Mouse (Mus musculus): ENCODE data around the gene Chrna9. TPM values are rescaled to one million over a fixed set of nuclear protein-coding genes. Genes with fewer than 3 reads are reported as not detected.
"Not testable (repeated sequence)": the region's sequence is repeated elsewhere in the genome, so short reads cannot be mapped to it uniquely, and the experiment has no call there.

The Chrna9 gene
- polyA plus RNA-seq, 1 experiment: 1.4 TPM

GRCm38 (mm10) chr5:65967091-65967490 is 32.4 kb downstream of the Chrna9 start:
- WGBS: 67% methylated on average over 12 of the region's 12 CpGs
- H3K4me1 ChIP-seq (ENCODE audit: control insufficient read depth, insufficient read depth, low read length): no peaks in the 10 kb centered on the region
- TF ChIP-seq CTCF (IDR thresholded peaks at IDR 0.05; ENCODE audit: insufficient read depth, low read length) (no peak), POLR2A (IDR thresholded peaks at IDR 0.05; ENCODE audit: borderline replicate concordance, extremely low read depth, low read depth, low read length) (no peak)
- no peak overlapping the region for H3K4me3 ChIP-seq (replicated peaks; ENCODE audit: extremely low read depth, low read depth, low read length)
- DNase-seq: no peak

- WGBS: 95% methylated on average over 3 of the region's 3 CpGs
- H3K4me3 ChIP-seq (replicated peaks; ENCODE audit: extremely low read depth, low read depth, low read length): no peak overlapping the region
- TF ChIP-seq POLR2A (IDR thresholded peaks at IDR 0.05; ENCODE audit: borderline replicate concordance, extremely low read depth, low read depth, low read length) (no peak), CTCF (IDR thresholded peaks at IDR 0.05; ENCODE audit: insufficient read depth, low read length) (no peak)
- no peaks in the 10 kb centered on the region for H3K4me1 ChIP-seq (ENCODE audit: control insufficient read depth, insufficient read depth, low read length)
- no peak for DNase-seq
These were observed 33.3 kb downstream of the Chrna9 start for GRCm38 (mm10) chr5:65968004-65968403.

- DNase-seq: no peak
- TF ChIP-seq CTCF (IDR thresholded peaks at IDR 0.05; ENCODE audit: insufficient read depth, low read length) (no peak), POLR2A (IDR thresholded peaks at IDR 0.05; ENCODE audit: borderline replicate concordance, extremely low read depth, low read depth, low read length) (no peak)
- Histone ChIP-seq H3K4me3 (replicated peaks; ENCODE audit: extremely low read depth, low read depth, low read length) (no peak overlapping the region), H3K4me1 (ENCODE audit: control insufficient read depth, insufficient read depth, low read length) (no peaks in the 10 kb centered on the region)
- WGBS: 48% methylated on average over 2 of the region's 2 CpGs
These were observed 38.5 kb downstream of the Chrna9 start for GRCm38 (mm10) chr5:65973189-65973588.

GRCm38 (mm10) chr5:65975731-65976130 is 41.0 kb downstream of the Chrna9 start:
- DNase-seq: no peak
- no peaks in the 10 kb centered on the region for H3K4me1 ChIP-seq (ENCODE audit: control insufficient read depth, insufficient read depth, low read length)
- H3K4me3 ChIP-seq (replicated peaks; ENCODE audit: extremely low read depth, low read depth, low read length): no peak overlapping the region
- 91% methylated on average over 13 of the region's 13 CpGs for WGBS
- TF ChIP-seq CTCF (IDR thresholded peaks at IDR 0.05; ENCODE audit: insufficient read depth, low read length): no peak
- TF ChIP-seq POLR2A (IDR thresholded peaks at IDR 0.05; ENCODE audit: borderline replicate concordance, extremely low read depth, low read depth, low read length): no peak

- WGBS: 89% methylated on average over 5 of the region's 5 CpGs
- TF ChIP-seq POLR2A (IDR thresholded peaks at IDR 0.05; ENCODE audit: borderline replicate concordance, extremely low read depth, low read depth, low read length) (no peak), CTCF (IDR thresholded peaks at IDR 0.05; ENCODE audit: insufficient read depth, low read length) (no peak)
- Histone ChIP-seq H3K4me3 (replicated peaks; ENCODE audit: extremely low read depth, low read depth, low read length) (no peak overlapping the region), H3K4me1 (ENCODE audit: control insufficient read depth, insufficient read depth, low read length) (no peaks in the 10 kb centered on the region)
- no peak for DNase-seq
These were observed 51.7 kb downstream of the Chrna9 start for GRCm38 (mm10) chr5:65986426-65986825.

GRCm38 (mm10) chr5:65987004-65987403 is 52.3 kb downstream of the Chrna9 start:
- 78% methylated on average over 3 of the region's 3 CpGs for WGBS

GRCm38 (mm10) chr5:65991191-65991590 is 56.5 kb downstream of the Chrna9 start:
- H3K4me1 ChIP-seq (ENCODE audit: control insufficient read depth, insufficient read depth, low read length): no peaks in the 10 kb centered on the region
- H3K4me3 ChIP-seq (replicated peaks; ENCODE audit: extremely low read depth, low read depth, low read length): no peak overlapping the region
- no peak for DNase-seq
- TF ChIP-seq CTCF (IDR thresholded peaks at IDR 0.05; ENCODE audit: insufficient read depth, low read length) (no peak), POLR2A (IDR thresholded peaks at IDR 0.05; ENCODE audit: borderline replicate concordance, extremely low read depth, low read depth, low read length) (no peak)
- WGBS: 71% methylated on average over 2 of the region's 2 CpGs

More at GRCm38 (mm10) chr5:65987004-65987403, 52.3 kb downstream of the Chrna9 start:
- H3K4me3 ChIP-seq (replicated peaks; ENCODE audit: extremely low read depth, low read depth, low read length); H3K4me1 ChIP-seq (ENCODE audit: control insufficient read depth, insufficient read depth, low read length); DNase-seq: not testable (repeated sequence)

GRCm38 (mm10) chr5:65994643-65995042 is 59.9 kb downstream of the Chrna9 start:
- no peaks in the 10 kb centered on the region for H3K4me1 ChIP-seq (ENCODE audit: control insufficient read depth, insufficient read depth, low read length)
- TF ChIP-seq CTCF (IDR thresholded peaks at IDR 0.05; ENCODE audit: insufficient read depth, low read length) (no peak), POLR2A (IDR thresholded peaks at IDR 0.05; ENCODE audit: borderline replicate concordance, extremely low read depth, low read depth, low read length) (no peak)
- WGBS: 46% methylated on average over 6 of the region's 6 CpGs
- H3K4me3 ChIP-seq (replicated peaks; ENCODE audit: extremely low read depth, low read depth, low read length): no peak overlapping the region
- DNase-seq: no peak

- H3K4me1 ChIP-seq (ENCODE audit: control insufficient read depth, insufficient read depth, low read length): no peaks in the 10 kb centered on the region
- no peak for TF ChIP-seq CTCF (IDR thresholded peaks at IDR 0.05; ENCODE audit: insufficient read depth, low read length)
- H3K4me3 ChIP-seq (replicated peaks; ENCODE audit: extremely low read depth, low read depth, low read length): no peak overlapping the region
- no peak for DNase-seq
These were observed 63.1 kb downstream of the Chrna9 start for GRCm38 (mm10) chr5:65997813-65998212.

GRCm38 (mm10) chr5:65999106-65999505 is 64.4 kb downstream of the Chrna9 start:
- DNase-seq: no peak
- 68% methylated on average over 7 of the region's 7 CpGs for WGBS
- Histone ChIP-seq H3K4me3 (replicated peaks; ENCODE audit: extremely low read depth, low read depth, low read length) (no peak overlapping the region), H3K4me1 (ENCODE audit: control insufficient read depth, insufficient read depth, low read length) (no peaks in the 10 kb centered on the region)
- TF ChIP-seq CTCF (IDR thresholded peaks at IDR 0.05; ENCODE audit: insufficient read depth, low read length): no peak
- no peak for TF ChIP-seq POLR2A (IDR thresholded peaks at IDR 0.05; ENCODE audit: borderline replicate concordance, extremely low read depth, low read depth, low read length)

- no peaks in the 10 kb centered on the region for H3K4me1 ChIP-seq (ENCODE audit: control insufficient read depth, insufficient read depth, low read length)
- DNase-seq: peak; percentile 46
- TF ChIP-seq POLR2A (IDR thresholded peaks at IDR 0.05; ENCODE audit: borderline replicate concordance, extremely low read depth, low read depth, low read length) (no peak), CTCF (IDR thresholded peaks at IDR 0.05; ENCODE audit: insufficient read depth, low read length) (no peak)
- WGBS: 59% methylated on average over 7 of the region's 7 CpGs
- no peak overlapping the region for H3K4me3 ChIP-seq (replicated peaks; ENCODE audit: extremely low read depth, low read depth, low read length)
These were observed 65.4 kb downstream of the Chrna9 start for GRCm38 (mm10) chr5:66000074-66000473.
